Mouse (Mus musculus) kidney, embryonic 15.5 days (tissue): ENCODE data around the gene Hic2. TPM values are rescaled to one million over a fixed set of nuclear protein-coding genes. Genes with fewer than 3 reads are reported as not detected.

Experiments used
- ATAC-seq: fragments of 200-750 bp; cut with Nextera tagmentation; replicated peaks from 2 replicates; pipeline ENCODE4 v1.8.0; 2017; ENCODE audit warnings: moderate TSS enrichment; ENCODE audit not compliant: low FRiP score
- H3K27ac ChIP-seq: fragments of 300-500 bp; sonication (generic); 2 replicates; pipeline ENCODE4 v1.5.1; 2015; ENCODE audit warnings: mild to moderate bottlenecking, inconsistent platforms
- H3K27me3 ChIP-seq: fragments of 300-500 bp; sonication (generic); 2 replicates; pipeline ENCODE4 v1.6.1; 2015; ENCODE audit warnings: inconsistent platforms
- H3K36me3 ChIP-seq: fragments of 300-500 bp; sonication (generic); 2 replicates; pipeline ENCODE4 v1.6.1; 2015; ENCODE audit warnings: inconsistent platforms
- H3K4me1 ChIP-seq: fragments of 300-500 bp; sonication (generic); 2 replicates; pipeline ENCODE4 v1.6.1; 2015; ENCODE audit warnings: inconsistent platforms
- H3K4me2 ChIP-seq: fragments of 300-500 bp; sonication (generic); 2 replicates; pipeline ENCODE4 v1.6.1; 2015; ENCODE audit warnings: moderate library complexity, mild to moderate bottlenecking, inconsistent platforms
- H3K4me3 ChIP-seq: fragments of 300-500 bp; sonication (generic); replicated peaks from 2 replicates; pipeline ENCODE4 v1.5.1; 2015; ENCODE audit warnings: mild to moderate bottlenecking, inconsistent platforms
- H3K9ac ChIP-seq: fragments of 300-500 bp; sonication (generic); 2 replicates; pipeline ENCODE4 v1.6.1; 2015; ENCODE audit warnings: mild to moderate bottlenecking, inconsistent platforms
- H3K9me3 ChIP-seq: fragments of 300-500 bp; sonication (generic); replicated peaks from 2 replicates; pipeline ENCODE4 v1.6.1; 2016; ENCODE audit warnings: inconsistent platforms
- WGBS: fragments of 180-500 bp; shearing (Covaris S2); methylation state at CpG from one replicate; pipeline ENCODE4 v1.1.7; 2015; ENCODE audit warnings: mixed read lengths; 5-methylcytosine and 5-hydroxymethylcytosine counted together
- polyA plus RNA-seq: library from polyadenylated mRNA; unstranded; fragments of >200 nt; fragmentation: Nextera tagmentation; extraction: Ambion mirVana; gene quantifications from 2 replicates; pipeline ENCODE4 v1.2.1, GENCODE M21; 2015

Gene Hic2
- polyA plus RNA-seq, 1 experiment from 2014 or later = 4.8 TPM

- no peak overlapping the region for H3K9ac ChIP-seq
- no peaks in the 10 kb centered on the region for H3K27me3 ChIP-seq
- H3K9me3 ChIP-seq = no peaks in the 10 kb centered on the region
- H3K27ac ChIP-seq = no peak overlapping the region
- H3K4me2 ChIP-seq = no peak overlapping the region
- peaks cover 5% of the 10 kb centered on the region; the same call in 1 of the 2 replicates for H3K4me1 ChIP-seq
- no peak for ATAC-seq
- 76% methylated on average over 1 of the region's 1 CpGs for WGBS
- H3K4me3 ChIP-seq = no peak overlapping the region
- H3K36me3 ChIP-seq = peaks cover 44% of the 10 kb centered on the region
These were observed 28.0 kb downstream of the Hic2 start for GRCm38 (mm10) chr16:17261341-17261740.

DNA sequence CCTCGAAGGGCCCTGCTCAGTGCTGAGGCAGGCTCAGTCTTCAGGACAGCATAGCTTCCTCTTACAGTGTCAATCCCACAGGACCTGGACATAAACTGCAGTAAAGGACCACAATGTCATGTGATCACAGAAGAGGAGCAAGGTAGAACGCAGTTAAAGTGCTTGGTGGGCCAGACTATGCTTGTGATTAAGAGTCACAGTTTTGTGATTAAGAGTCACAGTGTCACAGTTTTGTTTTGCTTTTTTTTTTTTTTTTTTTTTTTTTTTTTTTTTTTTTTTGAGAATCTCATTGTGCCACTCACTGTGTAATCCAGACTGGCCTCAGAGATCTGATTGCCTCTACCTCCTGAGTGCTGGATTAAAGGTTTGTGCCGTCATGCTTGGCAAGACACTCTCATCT is 32.7 kb downstream of the Hic2 start:
- Histone ChIP-seq H3K4me2 (no peak overlapping the region), H3K9me3 (no peaks in the 10 kb centered on the region), H3K9ac (no peak overlapping the region), H3K4me3 (no peak overlapping the region), H3K4me1 (no peaks in the 10 kb centered on the region), H3K27ac (no peak overlapping the region), H3K36me3 (peaks cover 2% of the 10 kb centered on the region; the same call in 1 of the 2 replicates), H3K27me3 (no peaks in the 10 kb centered on the region)
- no peak for ATAC-seq
- 81% methylated on average over 3 of the region's 3 CpGs for WGBS

GRCm38 (mm10) chr16:17267937-17268336 is 34.6 kb downstream of the Hic2 start:
- H3K27me3 ChIP-seq = no peaks in the 10 kb centered on the region
- H3K27ac ChIP-seq = no peak overlapping the region
- 69% methylated on average over 5 of the region's 5 CpGs for WGBS
- H3K4me1 ChIP-seq = no peaks in the 10 kb centered on the region
- H3K9me3 ChIP-seq = no peaks in the 10 kb centered on the region
- H3K36me3 ChIP-seq = no peaks in the 10 kb centered on the region
- no peak overlapping the region for H3K4me2 ChIP-seq
- no peak overlapping the region for H3K9ac ChIP-seq
- no peak overlapping the region for H3K4me3 ChIP-seq
- ATAC-seq = 0 out of 2 replicates have a peak, but pooled peaks have one; percentile 33

GRCm38 (mm10) chr16:17269872-17270271 is 36.5 kb downstream of the Hic2 start:
- H3K27ac ChIP-seq = no peak overlapping the region
- H3K4me2 ChIP-seq = no peak overlapping the region
- H3K9ac ChIP-seq = no peak overlapping the region
- no peak for ATAC-seq
- H3K27me3 ChIP-seq = no peaks in the 10 kb centered on the region
- no peaks in the 10 kb centered on the region for H3K36me3 ChIP-seq
- H3K9me3 ChIP-seq = no peaks in the 10 kb centered on the region
- H3K4me1 ChIP-seq = no peaks in the 10 kb centered on the region
- WGBS = 86% methylated on average over 5 of the region's 5 CpGs
- no peak overlapping the region for H3K4me3 ChIP-seq

GRCm38 (mm10) chr16:17271124-17271523 is 37.8 kb downstream of the Hic2 start:
- Histone ChIP-seq H3K9me3 (no peaks in the 10 kb centered on the region), H3K27ac (no peak overlapping the region), H3K9ac (no peak overlapping the region), H3K4me3 (no peak overlapping the region), H3K4me1 (no peaks in the 10 kb centered on the region), H3K36me3 (no peaks in the 10 kb centered on the region), H3K4me2 (no peak overlapping the region), H3K27me3 (no peaks in the 10 kb centered on the region)
- 78% methylated on average over 4 of the region's 4 CpGs for WGBS
- no peak for ATAC-seq

DNA sequence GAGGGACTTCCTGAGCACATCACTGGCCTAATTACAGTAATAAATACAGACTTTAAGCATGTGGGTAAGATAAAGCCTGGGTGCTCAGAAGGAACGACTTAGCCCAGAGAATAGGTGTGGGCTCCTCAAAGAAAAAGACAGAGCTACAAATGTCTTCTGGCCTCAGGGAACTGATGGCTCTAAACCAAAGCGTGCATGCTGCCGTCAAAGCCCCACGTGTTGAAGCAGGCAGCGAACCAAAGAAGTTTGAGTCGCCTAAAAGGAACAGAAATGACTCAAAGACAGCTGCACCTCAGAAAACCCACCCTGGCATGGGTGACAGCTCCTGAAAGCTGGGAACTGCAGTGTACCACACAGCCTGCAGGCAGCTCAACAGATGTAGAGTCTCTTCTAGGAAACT is 38.5 kb downstream of the Hic2 start:
- Histone ChIP-seq H3K36me3 (no peaks in the 10 kb centered on the region), H3K27me3 (peaks cover 3% of the 10 kb centered on the region), H3K4me3 (no peak overlapping the region), H3K4me1 (peaks cover 7% of the 10 kb centered on the region), H3K9me3 (no peaks in the 10 kb centered on the region), H3K27ac (no peak overlapping the region), H3K9ac (no peak overlapping the region), H3K4me2 (no peak overlapping the region)
- no peak for ATAC-seq
- 77% methylated on average over 6 of the region's 6 CpGs for WGBS

GRCm38 (mm10) chr16:17275721-17276120 is 42.3 kb downstream of the Hic2 start, which contains the start of gene Tmem191c:
TSS of gene Tmem191c (plus strand) at chr16:17276077.
- H3K9ac ChIP-seq = peak within 1 kb of the TSS; percentile 51
- H3K27ac ChIP-seq = peak within 1 kb of the TSS; percentile 95
- peak within 1 kb of the TSS; percentile 95 for H3K4me2 ChIP-seq
- peaks cover 13% of the 10 kb centered on the region; the same call in 1 of the 2 replicates for H3K36me3 ChIP-seq
- H3K27me3 ChIP-seq = peaks cover 29% of the 10 kb centered on the region
- H3K4me1 ChIP-seq = peaks cover 22% of the 10 kb centered on the region
- ATAC-seq = no peak
- WGBS = 58% methylated on average over 7 of the region's 7 CpGs
- H3K4me3 ChIP-seq = peak within 1 kb of the TSS; percentile 69
- H3K9me3 ChIP-seq = no peaks in the 10 kb centered on the region

DNA sequence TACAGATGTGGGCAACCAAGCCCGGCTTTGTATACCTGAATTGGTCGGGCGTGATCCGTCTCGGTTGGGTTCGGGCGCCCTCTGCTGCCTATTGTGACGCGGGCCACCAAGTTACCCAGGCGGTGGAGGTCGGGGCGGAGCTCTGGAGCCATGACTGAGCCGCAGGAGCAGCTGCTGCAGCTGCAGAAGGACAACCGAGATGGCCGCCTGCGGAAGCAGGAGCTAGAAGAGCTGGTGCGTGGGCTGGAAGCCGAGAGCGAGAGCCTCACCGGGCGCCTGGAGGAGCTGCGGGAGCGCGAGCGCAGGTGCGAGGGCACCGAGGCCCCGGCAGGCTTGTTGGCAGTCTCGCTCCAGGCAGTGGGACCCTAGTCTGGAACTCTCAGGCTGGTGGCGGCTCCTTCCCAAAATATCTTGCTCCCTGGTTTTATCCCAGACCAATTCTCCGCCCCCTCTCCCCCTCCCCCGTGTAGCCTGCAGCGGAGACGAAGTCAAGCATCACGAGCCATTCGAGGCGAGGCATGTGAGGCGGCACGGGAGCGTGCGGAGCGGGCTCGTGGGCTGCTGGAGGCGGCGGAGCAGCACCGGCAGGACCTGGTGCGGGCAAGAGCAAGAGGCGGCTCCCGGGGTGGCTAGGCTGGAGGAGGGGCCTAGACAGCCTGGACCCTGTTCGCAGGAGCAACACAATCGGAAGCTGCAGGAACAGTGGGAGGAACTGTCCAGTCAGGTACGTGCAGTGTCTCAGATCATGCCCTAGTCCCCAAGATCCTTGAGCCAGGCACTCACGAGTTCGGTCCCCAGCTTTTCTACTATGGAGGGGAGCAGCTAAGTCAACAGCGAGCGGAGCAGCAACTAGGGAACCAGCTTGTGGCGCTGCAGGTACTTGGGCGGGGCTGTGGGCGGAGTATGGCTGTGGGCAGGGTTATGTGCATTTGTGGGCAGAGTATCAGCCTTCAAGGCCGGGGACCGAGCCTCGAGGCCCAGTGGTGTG is 43.1 kb downstream of the Hic2 start:
- peak overlapping the region; percentile 95 for H3K27ac ChIP-seq
- peak overlapping the region; percentile 69 for H3K4me3 ChIP-seq
- peaks cover 22% of the 10 kb centered on the region for H3K4me1 ChIP-seq
- peak overlapping the region; percentile 95 for H3K4me2 ChIP-seq
- no peaks in the 10 kb centered on the region for H3K9me3 ChIP-seq
- peak; percentile 89 for ATAC-seq
- H3K27me3 ChIP-seq = peaks cover 29% of the 10 kb centered on the region
- under 1% methylated on average over 62 of the region's 62 CpGs for WGBS
- H3K9ac ChIP-seq = peak overlapping the region; percentile 51
- H3K36me3 ChIP-seq = peaks cover 21% of the 10 kb centered on the region

GRCm38 (mm10) chr16:17277342-17278211 is 44.2 kb downstream of the Hic2 start:
- peak; percentile 31; the same call in 1 of the 2 replicates for ATAC-seq
- H3K4me1 ChIP-seq = peaks cover 22% of the 10 kb centered on the region
- WGBS = 4% methylated on average over 61 of the region's 61 CpGs
- peaks cover 32% of the 10 kb centered on the region for H3K36me3 ChIP-seq
- H3K27me3 ChIP-seq = peaks cover 29% of the 10 kb centered on the region
- no peak overlapping the region for H3K27ac ChIP-seq
- H3K9ac ChIP-seq = peak overlapping the region; percentile 51
- H3K9me3 ChIP-seq = no peaks in the 10 kb centered on the region
- H3K4me2 ChIP-seq = peak overlapping the region; percentile 95
- peak overlapping the region; percentile 69 for H3K4me3 ChIP-seq

DNA sequence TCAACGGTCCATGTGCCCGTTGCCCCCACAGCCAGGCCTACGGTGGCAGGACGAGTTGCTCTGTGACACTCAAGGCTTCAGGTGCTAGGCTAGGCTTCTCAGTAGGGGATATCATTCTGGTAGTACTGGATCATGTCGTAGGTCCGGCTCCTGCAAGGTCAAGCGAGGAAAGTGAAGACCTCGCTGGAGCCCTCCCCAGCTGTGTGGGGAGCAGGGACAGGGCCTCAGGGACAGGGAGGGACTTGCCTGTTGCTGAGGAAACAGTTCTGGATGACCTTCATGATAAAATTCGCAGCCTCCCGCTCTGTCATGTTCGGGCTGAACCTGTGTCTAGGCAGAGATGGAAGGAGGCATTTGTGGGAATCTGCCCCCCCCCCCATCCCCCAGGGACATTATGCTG is 47.1 kb downstream of the Hic2 start:
- Histone ChIP-seq H3K27me3 (peaks cover 29% of the 10 kb centered on the region), H3K4me1 (peaks cover 22% of the 10 kb centered on the region), H3K27ac (no peak overlapping the region), H3K9ac (no peak overlapping the region), H3K36me3 (peaks cover 61% of the 10 kb centered on the region), H3K4me3 (no peak overlapping the region), H3K9me3 (no peaks in the 10 kb centered on the region), H3K4me2 (no peak overlapping the region)
- no peak for ATAC-seq
- WGBS = 92% methylated on average over 11 of the region's 11 CpGs

DNA sequence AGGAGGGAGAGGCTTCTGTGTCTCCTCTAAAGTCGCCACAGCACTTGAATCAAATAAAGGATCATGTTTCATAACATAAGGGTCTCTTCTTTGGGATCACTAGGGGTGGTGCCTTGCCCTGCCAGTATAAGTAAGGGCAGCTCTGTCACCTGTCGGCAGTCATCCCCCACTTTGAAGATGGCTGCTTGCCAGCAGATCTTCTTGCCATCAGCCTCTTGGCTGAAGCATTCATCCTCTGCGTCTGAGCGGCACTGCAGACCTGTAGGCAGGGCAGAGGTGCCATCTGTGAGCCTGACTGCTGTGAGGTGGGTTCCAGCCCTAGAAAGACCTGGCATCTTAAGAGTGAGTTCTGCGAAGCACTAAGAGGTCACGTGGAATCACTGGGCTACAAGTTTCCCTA is 49.8 kb downstream of the Hic2 start:
- H3K9me3 ChIP-seq = no peaks in the 10 kb centered on the region
- WGBS = 76% methylated on average over 6 of the region's 6 CpGs
- H3K27me3 ChIP-seq = peaks cover 13% of the 10 kb centered on the region
- no peak for ATAC-seq
- no peak overlapping the region for H3K4me2 ChIP-seq
- peaks cover 2% of the 10 kb centered on the region for H3K4me1 ChIP-seq
- no peak overlapping the region for H3K4me3 ChIP-seq
- no peak overlapping the region for H3K27ac ChIP-seq
- H3K9ac ChIP-seq = no peak overlapping the region
- peaks cover 77% of the 10 kb centered on the region for H3K36me3 ChIP-seq

- Histone ChIP-seq H3K27ac (no peak overlapping the region), H3K4me3 (no peak overlapping the region), H3K27me3 (no peaks in the 10 kb centered on the region), H3K4me2 (no peak overlapping the region), H3K9me3 (no peaks in the 10 kb centered on the region), H3K4me1 (no peaks in the 10 kb centered on the region), H3K9ac (no peak overlapping the region), H3K36me3 (peaks cover 65% of the 10 kb centered on the region)
- ATAC-seq = no peak
- WGBS = 92% methylated on average over 2 of the region's 2 CpGs
These were observed 53.7 kb downstream of the Hic2 start for GRCm38 (mm10) chr16:17287103-17287502.
